ENCODE assay signal across 8 mouse cellular contexts in genomic region chr2:167491757-167492708, GRCm38 (mm10). TPM values are rescaled to one million over a fixed set of nuclear protein-coding genes. Genes with fewer than 3 reads are reported as not detected.
DNase-seq lines count a peak whose midpoint lies in the region; ATAC-seq lines count a peak whose summit lies in the region.

Gene Rnf114, plus strand, starts transcription at chr2:167492645.

- no peaks in the 10 kb centered on the region for H3K27me3 ChIP-seq in forebrain, embryonic 15.5 days

- H3K4me1 ChIP-seq in forebrain, embryonic 15.5 days, result peaks cover 34% of the 10 kb centered on the region

- peak within 1 kb of the TSS; percentile 87 for H3K4me3 ChIP-seq in forebrain, embryonic 15.5 days

- WGBS in forebrain, embryonic 15.5 days, result 3% methylated on average over 52 of the region's 52 CpGs

- DNase-seq in kidney, adult 18-20 months, result peak; percentile 49
- no peak for DNase-seq in kidney, adult 11 months
- peak in 1 of 2 experiments; percentile 34 for DNase-seq in adrenal gland, postnatal 4 days (ENCODE audit: low spot score in 2 of 2)
- DNase-seq in layer of hippocampus, postnatal 25 days (ENCODE audit: extremely low spot score in 1 of 2, low spot score in 1 of 2), result no peak
- DNase-seq in lung, postnatal 14 days, result peak; percentile 37
- DNase-seq in spleen, postnatal 4 days (ENCODE audit: low spot score in 2 of 2), result peak; percentile 62 to 83

- H3K9ac ChIP-seq in forebrain, embryonic 15.5 days (replicated peaks), result peak within 1 kb of the TSS; percentile 93

- H3K36me3 ChIP-seq in forebrain, embryonic 15.5 days, result no peaks in the 10 kb centered on the region

- peak within 1 kb of the TSS; percentile 94 for H3K4me2 ChIP-seq in forebrain, embryonic 15.5 days (replicated peaks)

- H3K9me3 ChIP-seq in forebrain, embryonic 15.5 days, result no peaks in the 10 kb centered on the region

- peak within 1 kb of the TSS; percentile 98 for H3K27ac ChIP-seq in forebrain, embryonic 15.5 days (replicated peaks)

- no peak; the same call in 1 of the 2 replicates for ATAC-seq in forebrain, embryonic 15.5 days (replicated peaks)
- ATAC-seq in hematopoietic stem cell, adult 5-6 weeks (replicated peaks in 1 of 2; ENCODE audit: insufficient read depth in 1 of 2, low FRiP score in 2 of 2, low TSS enrichment in 1 of 2, low read depth in 1 of 2, poor library complexity in 2 of 2, severe bottlenecking in 2 of 2), result peak in 1 of 2 experiments; percentile 24; a peak in 1 of 4 replicates

RNA-seq across cellular contexts. Expression of gene Rnf114, which starts in this region (rescaled TPM):
- 10 to 100 TPM; 65.0 to 66.6 TPM for total RNA-seq in adrenal gland, postnatal 4 days (2021)
- polyA plus RNA-seq in forebrain, embryonic 15.5 days (2015; fragmentation: Nextera tagmentation; extraction: Ambion mirVana), result 132 TPM in 2 replicates
- 43.0 and 53.4 TPM in 2 replicates for total RNA-seq in hematopoietic stem cell, adult 5-6 weeks (2017)
- total RNA-seq in layer of hippocampus, postnatal 25 days (2021), result 10 to 100 TPM; 51.1 to 53.1 TPM

Comparison
In these comparisons a context has a peak if more than half of its experiments do, and no peak if none do; other contexts are left out.
1. DNase-seq: peak in kidney, adult 18-20 months (single experiment), lung, postnatal 14 days (single experiment) and spleen, postnatal 4 days (2 of 2); none in kidney, adult 11 months (single experiment) and layer of hippocampus, postnatal 25 days (0 of 2).